Mouse (Mus musculus) cerebellum, adult 11 months (tissue): ENCODE measurements around the gene Mgll.
A peak's percentile ranks its signal among the peaks of the same experiment; 100 is the strongest.

Source experiments
- DNase-seq: peaks from one replicate; pipeline ENCODE4 v3.0.0; 2022

Mgll gene

GRCm38 (mm10) chr6:88857249-88857648, 133.0 kb downstream of the Mgll start:
- DNase-seq: peak; percentile 72

DNA sequence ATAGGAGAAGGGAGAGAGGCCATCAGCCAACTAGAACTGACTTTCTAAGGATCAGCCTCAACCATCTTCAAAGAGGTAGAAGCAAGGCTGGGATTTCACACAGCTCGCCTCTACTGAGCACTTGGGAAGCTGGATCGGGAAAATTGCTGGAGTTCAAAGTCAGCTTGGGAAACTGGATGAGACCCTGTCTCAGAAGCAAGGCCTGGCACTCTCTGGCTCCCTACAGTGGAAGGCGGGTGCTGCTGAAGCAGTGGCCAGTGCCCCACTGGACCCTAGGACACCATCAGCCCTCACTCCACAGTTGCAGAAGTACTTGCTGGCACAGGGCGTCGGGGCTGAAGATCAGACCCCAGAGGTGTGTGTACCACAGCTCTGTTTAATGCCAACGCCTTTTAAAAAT, 133.6 kb downstream of the Mgll start:
- DNase-seq: no peak

GRCm38 (mm10) chr6:88858341-88858740, 134.1 kb downstream of the Mgll start:
- DNase-seq: no peak

GRCm38 (mm10) chr6:88860914-88861313, 136.7 kb downstream of the Mgll start:
- DNase-seq: no peak

DNA sequence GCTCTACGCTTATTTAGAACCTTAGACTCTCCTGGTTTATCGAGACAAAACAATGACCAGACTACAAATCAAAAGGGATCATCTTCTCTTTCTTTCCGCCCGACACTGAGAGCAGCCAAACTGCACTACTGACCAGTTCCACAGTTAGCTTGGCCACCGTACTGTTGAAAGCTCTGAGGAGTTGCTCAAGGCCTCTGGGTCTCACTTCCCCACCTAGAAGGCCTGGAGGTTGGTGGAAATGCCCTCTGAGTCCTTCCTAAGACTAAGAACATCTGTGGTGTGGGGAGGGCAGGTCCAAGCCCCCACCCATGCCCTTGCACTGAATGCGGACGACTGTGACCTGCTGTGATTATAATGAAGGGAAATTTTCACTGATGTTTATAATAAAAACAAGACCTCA, 141.5 kb downstream of the Mgll start:
- no peak for DNase-seq

DNA sequence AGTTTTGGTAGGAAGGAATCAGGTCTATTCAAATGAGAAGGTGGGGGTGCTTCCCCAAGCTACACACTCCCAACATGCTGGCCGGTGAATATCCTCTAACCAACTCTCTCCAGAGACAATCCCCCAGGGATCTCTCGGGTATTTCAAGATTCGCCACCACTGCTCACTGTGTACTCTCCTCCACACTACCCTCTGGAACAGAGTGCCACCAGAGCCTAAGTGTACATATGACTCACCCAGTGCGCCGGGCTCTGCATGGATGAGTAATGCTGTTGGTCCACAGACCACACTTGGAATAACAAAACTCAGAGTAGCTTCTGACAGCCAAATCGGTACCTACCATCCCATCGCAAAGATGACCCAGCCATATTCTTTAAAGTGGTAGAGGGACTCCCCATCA, 145.2 kb downstream of the Mgll start:
- no peak for DNase-seq

DNA sequence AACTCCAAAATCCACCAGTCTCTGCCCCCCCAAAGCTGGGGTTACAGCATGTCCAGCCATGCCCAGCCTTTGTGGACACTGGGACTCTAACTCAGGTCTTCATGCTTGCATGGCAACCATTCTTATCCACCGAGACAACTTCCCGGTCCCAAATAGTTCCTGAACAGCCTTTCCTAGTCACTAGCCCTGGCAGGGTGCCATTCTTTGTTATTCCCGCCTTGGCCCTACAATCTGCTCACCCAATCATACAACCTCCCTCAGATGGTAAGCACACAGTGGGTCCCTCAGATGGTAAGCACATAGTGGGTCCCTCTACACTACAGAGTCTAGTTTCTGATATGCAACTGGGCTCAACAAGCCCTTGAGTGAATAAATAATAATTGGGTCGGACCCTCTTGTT, 146.4 kb downstream of the Mgll start:
- DNase-seq: no peak

GRCm38 (mm10) chr6:88871546-88871945, 147.3 kb downstream of the Mgll start:
- peak; percentile 51 for DNase-seq

GRCm38 (mm10) chr6:88872811-88873210, 148.6 kb downstream of the Mgll start:
- no peak for DNase-seq

GRCm38 (mm10) chr6:88873965-88874867, 150.0 kb downstream of the Mgll start:
- DNase-seq: peak; percentile 53

DNA sequence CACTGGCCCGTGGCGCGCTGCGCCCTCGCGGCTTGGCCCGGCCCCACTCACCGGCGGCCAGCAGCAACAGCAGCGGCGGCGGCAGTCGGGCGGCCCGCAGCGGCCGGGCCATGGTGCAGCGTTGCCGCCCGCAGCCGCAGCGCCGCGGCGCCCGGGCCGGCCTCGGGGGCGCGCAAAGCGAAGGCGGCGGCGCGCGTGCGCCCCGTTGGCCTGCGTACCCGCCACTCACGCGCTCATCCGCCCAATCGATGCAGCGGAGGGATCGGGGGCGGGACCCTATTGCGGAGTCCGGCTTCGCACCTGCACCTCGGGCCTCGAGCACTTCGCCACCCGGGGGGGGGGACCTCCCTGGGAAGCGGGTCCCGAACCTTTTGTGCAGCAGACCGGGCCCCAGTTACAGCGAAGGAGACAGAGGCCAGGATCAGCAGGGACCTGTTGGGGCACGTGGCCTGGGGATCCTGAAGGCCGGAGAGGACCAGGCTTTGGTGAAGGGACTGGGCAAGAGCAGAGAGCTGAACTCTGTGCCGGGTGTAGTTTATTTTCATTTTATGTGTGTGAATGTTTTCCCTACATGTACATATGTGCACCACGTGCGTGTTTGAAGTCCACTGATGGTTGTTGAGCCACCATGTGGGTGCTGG, 150.8 kb downstream of the Mgll start, which contains the start of gene Podxl2:
Gene Podxl2, minus strand, starts transcription at position 177 of the 641 bp plus-strand sequence.
- peak; percentile 85 for DNase-seq
